Mouse (Mus musculus) kidney, adult 11 months (tissue): Measurements from ENCODE around the gene Myod1.

Experiments
- DNase-seq: peaks from one replicate; pipeline ENCODE4 v3.0.0; 2022

Gene Myod1

GRCm38 (mm10) chr7:46376172-46377007 lies at the start of gene Myod1:
Myod1 (plus strand) TSS chr7:46376474.
- DNase-seq = no peak

GRCm38 (mm10) chr7:46327896-46328295 lies 48.4 kb upstream of the Myod1 start:
- no peak for DNase-seq

GRCm38 (mm10) chr7:46337397-46337796 lies 38.9 kb upstream of the Myod1 start:
- no peak for DNase-seq

GRCm38 (mm10) chr7:46339818-46340217 lies 36.5 kb upstream of the Myod1 start:
- no peak for DNase-seq

GRCm38 (mm10) chr7:46340295-46340694 lies 36.0 kb upstream of the Myod1 start:
- DNase-seq = no peak

- DNase-seq = no peak
Measured at GRCm38 (mm10) chr7:46341471-46341870, 34.8 kb upstream of the Myod1 start.

- DNase-seq = no peak
Measured at GRCm38 (mm10) chr7:46347692-46348091, 28.6 kb upstream of the Myod1 start.

GRCm38 (mm10) chr7:46348813-46349212 lies 27.5 kb upstream of the Myod1 start:
- no peak for DNase-seq

GRCm38 (mm10) chr7:46350119-46350702 lies 26.1 kb upstream of the Myod1 start:
- no peak for DNase-seq

- DNase-seq = no peak
Measured at GRCm38 (mm10) chr7:46352748-46353147, 23.5 kb upstream of the Myod1 start.

GRCm38 (mm10) chr7:46353216-46353615 lies 23.1 kb upstream of the Myod1 start:
- no peak for DNase-seq

- DNase-seq = no peak
Measured at GRCm38 (mm10) chr7:46353875-46354274, 22.4 kb upstream of the Myod1 start.

GRCm38 (mm10) chr7:46361776-46362175 lies 14.5 kb upstream of the Myod1 start:
- no peak for DNase-seq

- no peak for DNase-seq
Measured at GRCm38 (mm10) chr7:46364154-46364553, 12.1 kb upstream of the Myod1 start.

GRCm38 (mm10) chr7:46365810-46366209 lies 10.5 kb upstream of the Myod1 start:
- DNase-seq = no peak

GRCm38 (mm10) chr7:46371104-46371503 lies 5.2 kb upstream of the Myod1 start:
- no peak for DNase-seq

GRCm38 (mm10) chr7:46377008-46377346 lies 703 bp downstream of the Myod1 start:
- no peak for DNase-seq

GRCm38 (mm10) chr7:46378123-46378522 lies 1.8 kb downstream of the Myod1 start:
- DNase-seq = no peak

- DNase-seq = peak; percentile 32
Measured at GRCm38 (mm10) chr7:46378983-46379382, 2.7 kb downstream of the Myod1 start.

- DNase-seq = no peak
Measured at GRCm38 (mm10) chr7:46380625-46381024, 4.4 kb downstream of the Myod1 start.

- no peak for DNase-seq
Measured at GRCm38 (mm10) chr7:46387430-46387829, 11.2 kb downstream of the Myod1 start.

GRCm38 (mm10) chr7:46389456-46390085 lies 13.3 kb downstream of the Myod1 start:
- DNase-seq = no peak

GRCm38 (mm10) chr7:46390226-46390625 lies 14.0 kb downstream of the Myod1 start:
- DNase-seq = no peak

- no peak for DNase-seq
Measured at GRCm38 (mm10) chr7:46391701-46392100, 15.4 kb downstream of the Myod1 start.
